Mouse (Mus musculus): ENCODE results near the gene Derl3. TPM values are rescaled to one million over a fixed set of nuclear protein-coding genes. Genes with fewer than 3 reads are reported as not detected.

The Derl3 gene
- polyA plus RNA-seq, 1 experiment, result 5.9 TPM

DNA sequence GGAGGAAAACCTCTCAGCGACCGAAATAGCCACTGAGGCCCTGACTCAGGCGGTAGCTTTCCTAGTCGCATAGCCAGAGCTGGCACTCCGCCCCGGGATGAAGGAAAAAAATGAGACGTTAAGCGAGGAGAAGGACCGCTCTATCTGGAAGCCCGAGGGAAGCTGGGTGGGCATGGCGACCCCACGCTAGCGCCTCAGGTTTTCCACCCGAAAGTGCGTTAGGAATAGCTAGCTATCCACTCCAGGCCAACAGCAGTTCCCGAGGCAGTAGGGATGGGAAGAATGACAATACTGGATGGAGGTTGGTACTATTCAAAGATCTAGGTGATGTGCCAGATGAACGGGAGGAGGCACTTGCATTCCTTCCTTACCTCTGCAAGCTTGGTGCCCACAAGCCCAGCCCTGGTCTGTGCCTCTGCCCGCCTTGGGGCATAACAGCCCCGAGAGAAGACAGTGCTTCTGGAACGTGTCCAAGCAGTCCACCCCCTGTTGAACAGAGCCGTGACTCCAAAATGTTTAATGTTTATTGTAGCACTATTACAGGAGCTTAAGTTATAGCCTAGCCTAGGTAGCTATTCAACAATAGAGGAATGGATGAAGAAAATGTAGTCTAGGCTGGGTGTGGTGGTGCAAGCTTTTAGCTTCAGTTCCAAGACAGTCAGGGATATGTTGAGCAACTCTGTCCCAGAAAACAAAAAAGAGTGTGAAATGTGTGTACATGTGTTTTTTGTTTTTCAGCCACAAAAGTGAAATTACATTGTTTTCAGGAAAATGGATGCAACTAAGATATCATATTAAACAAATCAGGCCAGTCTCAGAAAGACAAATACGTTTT is 28.7 kb downstream of the Derl3 start:
- Histone ChIP-seq H3K4me1 (ENCODE audit: control insufficient read depth, insufficient read depth, low read length) (peaks cover 2% of the 10 kb centered on the region), H3K27ac (ENCODE audit: insufficient read depth, low read length) (peak overlapping the region; percentile 61), H3K4me3 (ENCODE audit: insufficient read depth, low read length) (peak overlapping the region; percentile 58)
- TF ChIP-seq CTCF (IDR thresholded peaks at IDR 0.05; ENCODE audit: extremely low read depth, insufficient read depth, low read length), result no peak
- TF ChIP-seq POLR2A (IDR thresholded peaks at IDR 0.05; ENCODE audit: extremely low read depth, insufficient read depth, low read length), result no peak

DNA sequence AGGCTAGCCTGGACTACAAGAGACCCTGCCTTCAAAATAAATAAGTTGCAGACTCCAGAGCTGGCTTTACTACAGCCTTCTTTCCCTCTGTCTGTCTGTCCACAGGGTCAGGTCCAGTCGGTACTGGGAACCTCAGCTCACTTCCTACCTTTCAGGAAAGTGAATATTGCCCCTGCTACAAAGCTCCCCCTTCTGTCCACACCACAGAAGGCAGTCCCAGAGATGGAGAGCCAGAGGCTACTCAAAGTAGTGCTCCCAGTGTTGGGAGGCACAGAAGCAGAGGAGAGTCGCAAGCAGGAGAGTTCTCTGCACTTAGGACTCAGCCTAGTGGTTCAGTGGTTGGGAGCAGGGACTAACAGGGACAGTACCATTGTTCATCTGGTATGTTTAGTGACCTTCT is 31.1 kb downstream of the Derl3 start:
- TF ChIP-seq POLR2A (IDR thresholded peaks at IDR 0.05; ENCODE audit: extremely low read depth, insufficient read depth, low read length), result no peak
- no peak for TF ChIP-seq CTCF (IDR thresholded peaks at IDR 0.05; ENCODE audit: extremely low read depth, insufficient read depth, low read length)
- Histone ChIP-seq H3K27ac (ENCODE audit: insufficient read depth, low read length) (no peak overlapping the region), H3K4me1 (ENCODE audit: control insufficient read depth, insufficient read depth, low read length) (no peaks in the 10 kb centered on the region; the same call in 1 of the 2 replicates), H3K4me3 (ENCODE audit: insufficient read depth, low read length) (no peak overlapping the region)

DNA sequence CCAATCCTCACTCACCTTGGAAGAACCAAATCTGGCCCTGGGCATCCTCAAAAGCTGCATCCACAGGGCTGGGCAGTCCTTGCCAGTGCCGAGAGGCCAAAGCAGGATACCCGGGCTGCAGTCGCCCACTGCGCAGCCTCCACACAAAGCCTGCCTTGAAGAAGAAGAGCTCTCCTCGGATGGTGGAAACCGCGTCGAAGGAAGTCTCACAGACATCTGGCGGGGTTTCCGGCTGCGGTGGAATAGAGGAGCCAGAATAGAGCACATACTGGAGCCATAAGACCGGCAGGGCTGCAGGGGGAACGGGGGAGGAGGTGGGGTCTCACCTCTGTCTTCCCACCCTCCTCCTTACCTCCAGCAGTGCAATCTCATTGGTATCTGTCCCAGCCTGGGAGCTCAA is 33.2 kb downstream of the Derl3 start:
- no peaks in the 10 kb centered on the region for H3K4me1 ChIP-seq (ENCODE audit: control insufficient read depth, insufficient read depth, low read length)
- no peak overlapping the region for H3K27ac ChIP-seq (ENCODE audit: insufficient read depth, low read length)
- TF ChIP-seq POLR2A (IDR thresholded peaks at IDR 0.05; ENCODE audit: extremely low read depth, insufficient read depth, low read length) (no peak), CTCF (IDR thresholded peaks at IDR 0.05; ENCODE audit: extremely low read depth, insufficient read depth, low read length) (no peak)
- H3K4me3 ChIP-seq (ENCODE audit: insufficient read depth, low read length), result no peak overlapping the region

DNA sequence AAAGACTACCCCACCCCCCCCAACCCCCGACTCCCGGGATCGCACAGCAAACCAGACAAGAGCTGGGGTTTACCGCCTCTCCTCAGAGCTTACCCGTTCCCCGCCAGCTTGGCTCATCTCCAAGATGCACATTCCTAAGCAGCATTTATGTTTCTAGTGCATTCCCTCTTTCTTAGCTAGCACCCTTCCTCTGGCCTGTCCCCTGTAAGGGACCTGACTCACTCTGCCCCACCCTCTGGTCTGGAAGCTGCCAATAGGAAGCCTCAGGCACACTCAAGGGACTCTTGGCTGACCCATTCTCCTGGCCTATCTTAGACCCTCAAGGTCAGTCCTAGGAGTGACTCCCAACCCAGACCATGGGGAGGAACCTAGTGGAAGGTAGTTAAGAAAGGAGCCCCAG is 37.1 kb downstream of the Derl3 start:
- TF ChIP-seq POLR2A (IDR thresholded peaks at IDR 0.05; ENCODE audit: extremely low read depth, insufficient read depth, low read length) (no peak), CTCF (IDR thresholded peaks at IDR 0.05; ENCODE audit: extremely low read depth, insufficient read depth, low read length) (no peak)

DNA sequence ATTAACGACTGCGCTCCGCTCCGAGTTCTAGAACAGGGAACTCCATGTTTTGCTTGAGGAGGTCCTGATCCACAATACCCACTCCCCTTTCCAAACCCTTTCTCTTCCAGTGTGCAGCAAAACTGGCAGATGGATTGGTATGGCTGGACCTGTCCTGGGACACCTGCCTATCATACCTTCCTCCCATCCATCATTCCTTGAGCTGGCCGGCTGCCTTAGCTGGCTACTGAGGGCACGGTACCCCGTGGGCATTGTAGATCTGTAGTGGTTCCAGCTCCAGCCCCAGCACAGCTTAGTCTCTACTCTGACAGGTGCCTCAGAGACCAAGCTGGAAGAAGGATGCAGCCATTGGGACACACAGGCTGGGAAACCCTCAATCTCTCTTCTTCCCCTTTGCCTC is 38.1 kb downstream of the Derl3 start:
- no peaks in the 10 kb centered on the region for H3K4me1 ChIP-seq (ENCODE audit: control insufficient read depth, insufficient read depth, low read length)
- no peak overlapping the region for H3K4me3 ChIP-seq (ENCODE audit: insufficient read depth, low read length)
- no peak overlapping the region for H3K27ac ChIP-seq (ENCODE audit: insufficient read depth, low read length)
- TF ChIP-seq POLR2A (IDR thresholded peaks at IDR 0.05; ENCODE audit: extremely low read depth, insufficient read depth, low read length) (no peak), CTCF (IDR thresholded peaks at IDR 0.05; ENCODE audit: extremely low read depth, insufficient read depth, low read length) (no peak)

More for the DNA sequence above, 37.1 kb downstream of the Derl3 start:
- Histone ChIP-seq H3K4me1 (ENCODE audit: control insufficient read depth, insufficient read depth, low read length) (no peaks in the 10 kb centered on the region), H3K27ac (ENCODE audit: insufficient read depth, low read length) (no peak overlapping the region), H3K4me3 (ENCODE audit: insufficient read depth, low read length) (no peak overlapping the region)

DNA sequence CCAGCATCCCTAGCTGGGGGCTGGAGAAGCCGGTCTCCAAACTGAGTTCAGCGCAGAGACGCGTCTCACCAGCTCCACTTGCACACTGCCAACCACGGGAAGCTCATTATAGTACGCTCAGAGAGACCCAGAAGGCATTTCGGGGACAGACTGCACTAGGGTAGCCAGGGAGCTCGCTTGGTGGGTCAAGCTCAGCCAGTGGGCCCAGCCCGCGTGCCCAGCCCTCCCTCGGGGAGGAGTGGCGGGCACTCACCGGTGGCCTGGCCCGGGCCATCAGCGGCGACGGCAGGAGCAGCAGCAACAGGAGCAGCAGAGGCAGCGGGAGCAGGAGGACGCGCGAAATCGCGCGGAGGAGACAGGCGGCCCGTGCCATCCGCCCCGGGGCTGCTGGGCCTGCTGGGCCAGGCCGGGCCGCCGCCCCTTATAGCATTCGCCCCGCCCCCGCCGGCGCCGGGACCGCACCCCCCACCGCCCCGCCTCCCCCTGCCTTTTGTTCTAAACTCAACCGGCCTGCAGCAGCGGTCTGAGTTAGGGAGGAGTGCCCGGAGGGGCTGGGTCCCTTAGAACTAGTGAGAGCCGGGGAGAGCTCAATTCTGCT is 39.0 kb downstream of the Derl3 start:
- H3K4me1 ChIP-seq (ENCODE audit: control insufficient read depth, insufficient read depth, low read length), result peaks cover 4% of the 10 kb centered on the region
- H3K27ac ChIP-seq (ENCODE audit: insufficient read depth, low read length), result no peak overlapping the region
- TF ChIP-seq POLR2A (IDR thresholded peaks at IDR 0.05; ENCODE audit: extremely low read depth, insufficient read depth, low read length), result no peak
- TF ChIP-seq CTCF (IDR thresholded peaks at IDR 0.05; ENCODE audit: extremely low read depth, insufficient read depth, low read length), result no peak
- peak overlapping the region; percentile 27 for H3K4me3 ChIP-seq (ENCODE audit: insufficient read depth, low read length)

DNA sequence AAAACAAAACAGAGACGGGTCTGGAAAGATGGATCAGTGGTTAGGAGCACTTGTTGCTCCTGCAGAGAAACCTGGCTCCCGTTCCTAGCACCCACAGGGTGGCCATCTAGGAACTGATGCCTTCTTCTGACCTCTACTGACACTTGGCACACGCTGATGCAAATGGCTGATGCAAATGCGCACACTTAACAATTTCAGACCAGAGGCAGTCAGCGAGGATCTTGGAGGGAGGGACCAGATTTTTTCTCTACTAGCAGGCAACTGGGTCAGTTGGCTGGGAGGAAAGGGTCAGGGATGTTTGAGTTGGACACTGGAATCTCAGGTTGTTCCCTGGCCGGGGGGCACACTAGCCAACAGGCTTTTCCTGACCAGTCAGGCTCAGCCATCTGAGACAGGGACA is 39.7 kb downstream of the Derl3 start, which contains the start of gene Chchd10:
TSS of gene Chchd10 (plus strand) at position 240 of the 400 bp plus-strand sequence.
- H3K27ac ChIP-seq (ENCODE audit: insufficient read depth, low read length), result no peak within 1 kb of the TSS
- H3K4me1 ChIP-seq (ENCODE audit: control insufficient read depth, insufficient read depth, low read length), result peaks cover 4% of the 10 kb centered on the region
- peak within 1 kb of the TSS; percentile 27 for H3K4me3 ChIP-seq (ENCODE audit: insufficient read depth, low read length)
- no peak for TF ChIP-seq CTCF (IDR thresholded peaks at IDR 0.05; ENCODE audit: extremely low read depth, insufficient read depth, low read length)
- no peak for TF ChIP-seq POLR2A (IDR thresholded peaks at IDR 0.05; ENCODE audit: extremely low read depth, insufficient read depth, low read length)

DNA sequence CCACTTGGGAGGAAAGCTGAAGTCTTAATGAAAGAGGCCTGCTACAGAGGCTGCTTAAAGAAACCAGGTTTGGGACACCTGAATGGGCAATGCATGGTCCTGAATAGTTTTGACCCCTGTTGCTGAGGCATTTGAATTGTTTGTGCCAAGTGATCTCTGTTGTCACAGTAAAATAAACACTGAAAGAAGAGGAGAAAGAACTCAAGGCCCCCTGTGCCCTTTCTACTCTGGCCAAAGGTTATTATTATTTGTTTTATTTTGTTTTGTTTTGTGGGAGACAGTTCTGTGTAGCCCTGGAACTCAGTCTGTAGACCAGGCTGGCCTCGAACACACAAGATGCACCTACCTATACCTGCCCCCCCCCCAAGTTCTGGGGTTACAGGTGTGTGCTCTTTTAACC is 41.8 kb downstream of the Derl3 start:
- TF ChIP-seq POLR2A (IDR thresholded peaks at IDR 0.05; ENCODE audit: extremely low read depth, insufficient read depth, low read length), result no peak
- TF ChIP-seq CTCF (IDR thresholded peaks at IDR 0.05; ENCODE audit: extremely low read depth, insufficient read depth, low read length), result no peak
- Histone ChIP-seq H3K4me3 (ENCODE audit: insufficient read depth, low read length) (peak overlapping the region; percentile 77; the same call in 1 of the 2 replicates), H3K27ac (ENCODE audit: insufficient read depth, low read length) (no peak overlapping the region), H3K4me1 (ENCODE audit: control insufficient read depth, insufficient read depth, low read length) (peaks cover 4% of the 10 kb centered on the region)

DNA sequence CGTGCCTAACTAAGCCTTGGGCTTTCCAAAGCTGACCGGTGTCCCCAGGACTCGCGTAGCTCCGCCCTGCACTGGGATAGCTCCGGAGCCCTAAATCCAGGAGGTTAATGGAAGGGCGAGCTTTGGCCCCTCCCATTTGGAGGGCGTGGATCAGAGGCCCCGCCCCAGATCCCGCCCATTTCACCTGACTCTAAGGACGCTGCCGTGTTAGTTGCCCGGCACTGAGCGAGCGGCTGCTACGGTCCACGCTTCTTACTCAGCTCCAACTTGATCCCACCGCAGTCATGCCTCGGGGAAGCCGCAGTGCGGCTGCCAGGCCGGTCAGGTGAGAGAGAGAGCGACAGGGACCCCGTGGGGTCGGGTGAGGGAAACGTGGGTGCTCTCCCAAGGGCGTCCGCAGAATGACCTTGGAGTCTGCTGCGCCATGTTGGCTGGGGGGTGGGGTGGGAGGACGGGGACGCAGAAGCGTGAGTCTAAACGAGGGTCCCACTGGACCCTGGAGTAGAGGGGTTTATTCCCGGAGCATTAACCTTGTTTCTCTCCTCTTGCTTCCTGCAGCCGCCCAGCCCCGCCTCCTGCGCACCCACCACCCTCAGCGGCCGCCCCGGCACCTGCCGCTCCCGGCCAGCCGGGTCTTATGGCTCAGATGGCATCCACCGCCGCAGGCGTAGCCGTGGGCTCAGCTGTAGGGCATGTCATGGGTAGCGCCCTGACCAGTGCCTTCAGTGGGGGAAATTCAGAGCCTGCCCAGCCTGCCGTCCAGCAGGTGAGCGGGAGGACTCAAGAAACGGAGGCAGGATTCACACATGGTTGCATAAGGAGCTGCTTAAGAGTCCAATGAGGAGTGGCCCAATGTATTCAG is 42.7 kb downstream of the Derl3 start, which contains the start of gene Mmp11:
TSS of gene Mmp11 (minus strand) at position 817 of the 862 bp plus-strand sequence.
- peaks cover 4% of the 10 kb centered on the region for H3K4me1 ChIP-seq (ENCODE audit: control insufficient read depth, insufficient read depth, low read length)
- no peak for TF ChIP-seq CTCF (IDR thresholded peaks at IDR 0.05; ENCODE audit: extremely low read depth, insufficient read depth, low read length)
- peak; percentile 98 for TF ChIP-seq POLR2A (IDR thresholded peaks at IDR 0.05; ENCODE audit: extremely low read depth, insufficient read depth, low read length)
- H3K4me3 ChIP-seq (ENCODE audit: insufficient read depth, low read length), result peak within 1 kb of the TSS; percentile 77
- H3K27ac ChIP-seq (ENCODE audit: insufficient read depth, low read length), result peak within 1 kb of the TSS; percentile 98
